Mouse (Mus musculus): Measurements from ENCODE around the gene Gng7. TPM values are rescaled to one million over a fixed set of nuclear protein-coding genes. Genes with fewer than 3 reads are reported as not detected.

Gene Gng7
- polyA plus RNA-seq, 1 experiment: 9.0 TPM

DNA sequence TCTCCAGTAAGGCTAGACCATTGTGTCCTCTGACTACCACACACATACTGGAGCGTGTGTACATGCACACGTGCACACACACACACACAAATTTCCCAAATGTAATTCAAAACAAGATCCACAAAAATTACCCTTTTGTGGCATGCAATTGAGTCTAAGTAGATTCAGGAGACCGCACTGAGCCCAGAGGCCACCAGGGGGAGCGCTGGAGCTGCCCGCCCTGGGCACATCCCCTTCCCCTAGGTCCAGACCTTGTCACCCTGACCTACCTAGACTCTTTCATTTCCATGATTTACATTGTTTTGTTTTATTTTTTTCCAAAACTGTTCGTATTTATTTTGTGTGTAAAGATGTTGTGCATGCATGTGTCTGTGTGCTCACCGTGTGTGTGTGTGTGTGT is 1.9 kb upstream of the Gng7 start:
- H3K27ac ChIP-seq (replicated peaks; ENCODE audit: low read depth, low read length): no peak overlapping the region
- H3K4me1 ChIP-seq (ENCODE audit: control insufficient read depth, insufficient read depth, insufficient read length, low read length): no peaks in the 10 kb centered on the region
- no peak overlapping the region for H3K4me3 ChIP-seq (ENCODE audit: insufficient read depth, low read depth, low read length)

DNA sequence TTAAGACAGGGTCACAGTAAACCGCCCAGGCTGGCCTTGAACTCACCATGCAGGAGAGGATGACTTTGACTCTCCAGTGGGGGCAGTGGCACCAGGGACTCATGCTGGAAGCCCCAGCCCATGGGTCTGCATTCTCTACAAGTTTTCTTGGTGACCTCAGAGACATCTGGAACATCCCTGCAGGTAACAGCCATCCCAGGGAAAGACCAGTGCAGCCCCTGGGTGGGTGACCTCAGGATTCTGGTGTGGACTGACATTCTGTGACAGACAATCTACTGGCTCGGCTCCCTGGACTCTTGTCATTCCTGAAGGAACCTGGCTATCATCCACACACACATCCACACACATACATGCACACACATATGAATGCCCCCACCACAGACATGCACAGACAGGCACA is 921 bp upstream of the Gng7 start:
- H3K4me1 ChIP-seq (ENCODE audit: control insufficient read depth, insufficient read depth, insufficient read length, low read length): no peaks in the 10 kb centered on the region
- H3K4me3 ChIP-seq (ENCODE audit: insufficient read depth, low read depth, low read length): no peak overlapping the region

DNA sequence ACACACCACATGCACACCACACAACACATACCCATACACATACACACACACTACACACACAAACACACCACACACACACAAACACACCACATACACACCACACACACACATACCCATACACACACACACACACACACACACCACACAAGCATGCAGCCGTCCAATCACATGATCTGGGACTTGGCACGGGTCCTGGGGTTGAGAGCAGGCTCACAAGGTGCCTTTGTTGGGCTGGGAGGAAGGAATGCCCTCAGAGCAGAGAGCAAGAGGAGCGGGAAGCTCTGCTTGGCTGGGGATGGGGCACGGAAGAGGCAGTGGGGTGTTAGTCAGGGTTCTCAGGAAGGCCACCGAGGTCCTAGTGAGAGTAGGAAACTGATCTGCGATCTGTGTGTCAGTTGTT is 3.9 kb downstream of the Gng7 start:
- Histone ChIP-seq H3K4me1 (ENCODE audit: control insufficient read depth, insufficient read depth, insufficient read length, low read length) (no peaks in the 10 kb centered on the region), H3K27ac (replicated peaks; ENCODE audit: low read depth, low read length) (no peak overlapping the region)

More for the DNA sequence above, 921 bp upstream of the Gng7 start:
- H3K27ac ChIP-seq (replicated peaks; ENCODE audit: low read depth, low read length): no peak overlapping the region

DNA sequence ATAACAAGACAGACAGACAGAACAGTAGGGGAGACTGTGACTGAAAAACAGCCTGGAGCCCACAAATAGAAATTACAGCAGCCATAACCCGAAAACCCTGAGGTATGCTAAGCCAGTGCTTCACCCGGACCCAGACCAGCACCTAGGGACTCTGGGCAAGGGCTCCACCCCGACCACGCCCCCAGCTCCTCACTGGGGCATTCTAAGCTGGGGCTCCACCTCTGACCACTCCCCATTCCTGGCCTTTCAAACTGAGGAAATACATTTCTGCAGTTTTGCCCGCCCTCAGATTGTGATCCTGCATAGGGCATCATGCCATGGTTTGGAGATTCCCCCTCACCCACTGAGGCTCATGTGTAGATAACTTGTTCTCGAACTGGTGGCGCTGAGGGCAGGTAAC is 7.5 kb downstream of the Gng7 start:
- no peaks in the 10 kb centered on the region for H3K4me1 ChIP-seq (ENCODE audit: control insufficient read depth, insufficient read depth, insufficient read length, low read length)
- H3K27ac ChIP-seq (replicated peaks; ENCODE audit: low read depth, low read length): no peak overlapping the region
- no peak overlapping the region for H3K4me3 ChIP-seq (ENCODE audit: insufficient read depth, low read depth, low read length)

More for the DNA sequence above, 3.9 kb downstream of the Gng7 start:
- H3K4me3 ChIP-seq (ENCODE audit: insufficient read depth, low read depth, low read length): no peak overlapping the region

DNA sequence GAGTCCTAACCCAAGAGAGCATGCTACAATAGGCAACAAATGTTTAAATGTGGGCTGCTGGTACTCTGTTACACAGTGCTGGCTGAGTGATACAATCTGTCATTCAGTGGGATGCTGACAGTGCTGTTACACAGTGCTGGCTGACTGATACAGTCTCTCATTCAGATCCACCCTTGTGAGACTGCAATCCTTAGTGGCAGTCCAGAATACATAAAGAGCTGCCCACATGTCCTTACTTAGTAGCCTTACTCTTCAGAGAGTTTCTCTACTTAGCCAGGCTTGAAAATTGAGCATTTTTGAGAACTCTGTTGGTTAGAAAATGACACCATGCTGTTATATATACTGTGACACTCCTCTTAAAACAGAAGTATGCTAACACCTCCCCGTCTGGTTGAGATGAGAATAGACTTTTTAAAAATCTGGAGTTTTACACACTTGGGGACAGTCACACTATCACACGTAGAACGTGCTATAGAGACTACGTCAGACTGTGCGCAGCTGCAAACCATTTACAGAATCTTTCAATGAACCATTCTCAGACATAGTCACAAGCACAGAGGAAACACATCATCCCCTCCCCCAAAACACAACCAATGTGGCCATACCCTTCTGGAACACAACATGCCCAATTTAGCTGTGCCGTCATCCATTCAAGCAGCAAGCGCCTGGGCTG is 8.6 kb downstream of the Gng7 start:
- Histone ChIP-seq H3K4me1 (ENCODE audit: control insufficient read depth, insufficient read depth, insufficient read length, low read length) (no peaks in the 10 kb centered on the region), H3K4me3 (ENCODE audit: insufficient read depth, low read depth, low read length) (no peak overlapping the region), H3K27ac (replicated peaks; ENCODE audit: low read depth, low read length) (no peak overlapping the region)

DNA sequence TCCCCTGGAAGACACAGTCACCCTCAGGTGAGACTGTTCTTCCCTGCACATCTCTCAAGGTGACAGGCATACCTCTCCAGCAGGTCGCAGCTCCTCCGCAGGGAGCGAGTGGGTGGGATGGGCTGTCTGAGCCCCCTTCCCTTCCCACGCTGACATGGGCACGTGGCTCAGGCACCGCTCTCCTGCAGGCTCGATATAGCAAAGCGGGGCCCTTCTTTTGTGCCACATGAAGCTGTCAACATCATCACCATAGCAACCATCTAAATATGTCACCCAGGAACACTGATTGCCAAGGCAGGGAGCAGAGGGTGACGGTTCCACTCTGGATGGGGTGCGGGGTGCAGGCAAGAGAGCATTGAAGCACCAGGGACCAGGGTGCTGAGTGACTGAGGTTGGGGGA is 13.6 kb downstream of the Gng7 start:
- Histone ChIP-seq H3K4me3 (ENCODE audit: insufficient read depth, low read depth, low read length) (no peak overlapping the region), H3K4me1 (ENCODE audit: control insufficient read depth, insufficient read depth, insufficient read length, low read length) (peaks cover 2% of the 10 kb centered on the region; the same call in 1 of the 2 replicates), H3K27ac (replicated peaks; ENCODE audit: low read depth, low read length) (no peak overlapping the region)

DNA sequence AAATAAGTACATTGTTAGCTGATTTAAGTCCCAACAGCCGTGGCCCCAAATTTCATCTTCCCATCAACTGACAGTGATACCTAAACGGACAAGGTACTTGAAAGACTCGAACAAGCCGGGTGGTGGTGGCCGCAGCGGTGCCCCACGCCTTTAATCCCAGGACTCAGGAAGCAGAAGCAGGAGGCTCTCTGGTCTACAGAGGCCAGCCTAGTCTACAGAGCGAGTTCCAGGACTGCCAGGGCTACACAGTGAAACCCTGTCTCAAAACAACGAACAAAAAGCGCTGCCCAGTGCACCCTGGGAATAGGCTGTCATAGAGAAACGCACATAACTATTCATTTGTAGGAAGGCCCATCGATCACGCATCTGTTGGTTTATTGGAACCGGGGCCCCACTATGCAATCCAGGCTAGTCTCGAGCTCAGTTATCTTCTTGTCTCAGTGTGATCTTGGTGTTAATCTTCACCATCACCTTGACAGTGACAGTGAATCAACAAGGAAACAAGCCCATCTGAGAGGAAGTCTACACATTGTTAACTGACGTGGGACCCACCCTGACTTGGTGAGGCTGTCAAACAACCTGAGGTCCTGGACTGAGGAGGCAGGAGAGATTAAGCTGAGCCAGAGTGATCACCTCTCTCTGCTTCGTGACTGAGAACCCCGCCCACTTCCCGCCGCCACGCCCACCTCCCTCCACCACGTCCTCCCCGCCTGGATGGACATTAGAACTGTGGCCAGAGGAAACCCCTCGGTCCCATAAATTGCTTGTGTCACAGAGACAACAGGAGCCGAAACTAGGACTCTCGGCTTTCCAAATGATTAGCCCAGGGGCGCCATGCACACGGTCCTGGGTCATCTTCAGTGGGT is 14.3 kb downstream of the Gng7 start:
- Histone ChIP-seq H3K4me1 (ENCODE audit: control insufficient read depth, insufficient read depth, insufficient read length, low read length) (peaks cover 2% of the 10 kb centered on the region; the same call in 1 of the 2 replicates), H3K4me3 (ENCODE audit: insufficient read depth, low read depth, low read length) (no peak overlapping the region), H3K27ac (replicated peaks; ENCODE audit: low read depth, low read length) (no peak overlapping the region)

DNA sequence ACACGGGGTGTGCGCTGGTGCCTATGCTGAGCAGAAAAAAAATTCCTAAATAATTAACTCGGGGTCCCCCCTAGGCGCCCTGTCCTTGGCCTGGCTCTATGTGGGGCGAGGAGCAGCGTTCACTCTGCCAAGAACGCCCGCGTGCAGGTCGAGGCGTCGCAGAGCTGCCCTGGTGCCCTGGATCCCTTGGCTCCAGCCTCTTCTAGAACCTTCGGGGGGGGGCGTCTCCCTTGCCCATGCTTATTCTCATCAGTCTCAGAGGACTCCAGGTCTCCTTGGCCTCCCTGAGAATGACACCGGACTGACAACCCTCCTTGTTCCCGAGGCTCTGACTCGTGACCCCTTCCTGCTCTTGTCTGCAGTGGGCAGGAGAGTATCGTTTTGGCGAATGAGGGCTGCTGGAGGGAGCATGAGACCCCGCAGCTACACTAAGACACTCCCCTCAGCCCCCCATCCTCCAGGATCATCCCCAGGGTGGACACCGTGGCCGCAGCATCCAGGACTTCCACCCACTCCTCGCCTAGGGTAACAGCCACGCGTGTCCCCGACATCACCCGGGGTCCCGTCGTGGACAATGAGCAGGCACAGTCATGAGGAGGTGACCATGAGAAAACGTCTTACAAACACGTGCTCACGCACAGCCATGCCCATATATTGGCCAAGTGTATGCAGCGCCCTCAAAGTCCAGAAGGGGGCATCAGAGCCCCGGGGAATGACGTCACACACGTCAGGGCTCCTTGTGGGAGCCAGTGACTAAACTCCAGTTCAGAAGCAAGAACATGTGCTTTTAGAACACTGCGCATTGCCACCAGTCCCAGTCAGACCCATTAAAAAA is 15.2 kb downstream of the Gng7 start:
- Histone ChIP-seq H3K27ac (replicated peaks; ENCODE audit: low read depth, low read length) (no peak overlapping the region), H3K4me1 (ENCODE audit: control insufficient read depth, insufficient read depth, insufficient read length, low read length) (peaks cover 2% of the 10 kb centered on the region; the same call in 1 of the 2 replicates), H3K4me3 (ENCODE audit: insufficient read depth, low read depth, low read length) (no peak overlapping the region)

DNA sequence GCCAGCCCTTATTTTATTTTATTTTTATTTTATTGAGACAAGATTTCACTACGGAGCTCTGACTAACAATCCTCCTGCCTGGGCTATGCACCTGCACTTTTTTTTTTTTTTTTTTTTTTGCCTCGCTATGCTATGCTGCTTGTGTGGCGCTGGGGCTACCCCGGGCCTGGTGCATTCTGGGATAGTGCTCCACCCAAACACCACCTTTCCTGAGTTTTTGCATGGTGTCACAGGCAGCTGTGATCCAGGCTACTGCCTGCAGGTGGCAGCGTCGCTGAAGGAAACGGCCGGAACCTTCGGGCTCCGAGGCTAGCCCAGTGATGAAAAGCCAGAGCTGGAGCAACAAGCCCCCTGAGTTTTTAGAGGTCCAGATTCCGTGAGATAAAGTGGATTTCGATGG is 16.0 kb downstream of the Gng7 start:
- Histone ChIP-seq H3K4me3 (ENCODE audit: insufficient read depth, low read depth, low read length) (no peak overlapping the region), H3K4me1 (ENCODE audit: control insufficient read depth, insufficient read depth, insufficient read length, low read length) (peaks cover 2% of the 10 kb centered on the region; the same call in 1 of the 2 replicates), H3K27ac (replicated peaks; ENCODE audit: low read depth, low read length) (no peak overlapping the region)

DNA sequence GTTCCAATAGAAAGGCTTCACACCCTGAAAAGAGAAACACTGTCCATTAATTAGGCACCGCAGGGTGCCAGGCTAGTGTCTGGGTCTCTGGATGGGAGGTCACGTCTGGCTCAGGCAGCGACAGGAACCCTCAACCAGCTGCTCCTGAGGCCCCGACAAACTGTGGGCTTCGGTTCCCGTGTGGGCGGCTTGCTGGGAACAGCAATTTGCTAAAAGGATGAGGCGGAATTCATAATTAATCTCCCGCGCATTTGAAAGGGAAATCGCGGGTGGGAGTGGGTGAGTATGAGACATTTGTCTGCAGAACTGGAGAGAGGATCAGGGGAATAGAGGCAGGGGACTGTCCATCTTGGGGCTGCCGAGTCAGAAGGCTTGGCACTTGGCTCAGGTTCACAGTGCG is 16.7 kb downstream of the Gng7 start:
- H3K27ac ChIP-seq (replicated peaks; ENCODE audit: low read depth, low read length): no peak overlapping the region
- H3K4me1 ChIP-seq (ENCODE audit: control insufficient read depth, insufficient read depth, insufficient read length, low read length): peaks cover 2% of the 10 kb centered on the region; the same call in 1 of the 2 replicates
- H3K4me3 ChIP-seq (ENCODE audit: insufficient read depth, low read depth, low read length): no peak overlapping the region

DNA sequence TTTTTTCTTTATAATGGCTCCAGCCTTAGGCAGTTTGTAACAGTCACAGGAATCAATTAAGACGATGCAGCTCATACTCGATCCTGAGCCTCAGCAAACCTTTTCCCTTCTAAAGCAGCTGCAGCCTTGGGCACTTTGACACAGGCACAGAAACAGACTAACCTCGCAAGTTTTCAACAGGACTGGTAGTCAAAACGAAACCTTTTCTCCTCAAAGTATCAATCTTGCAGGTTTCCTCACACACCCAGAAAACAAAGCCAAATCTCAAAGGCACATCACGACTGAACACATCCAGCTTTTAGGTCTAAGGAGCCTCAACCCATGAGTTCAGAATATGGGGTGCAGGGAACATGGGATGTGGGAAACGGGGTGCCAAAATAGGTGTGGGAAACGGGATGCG is 17.4 kb downstream of the Gng7 start:
- no peak overlapping the region for H3K27ac ChIP-seq (replicated peaks; ENCODE audit: low read depth, low read length)
- H3K4me3 ChIP-seq (ENCODE audit: insufficient read depth, low read depth, low read length): no peak overlapping the region
- peaks cover 2% of the 10 kb centered on the region; the same call in 1 of the 2 replicates for H3K4me1 ChIP-seq (ENCODE audit: control insufficient read depth, insufficient read depth, insufficient read length, low read length)

DNA sequence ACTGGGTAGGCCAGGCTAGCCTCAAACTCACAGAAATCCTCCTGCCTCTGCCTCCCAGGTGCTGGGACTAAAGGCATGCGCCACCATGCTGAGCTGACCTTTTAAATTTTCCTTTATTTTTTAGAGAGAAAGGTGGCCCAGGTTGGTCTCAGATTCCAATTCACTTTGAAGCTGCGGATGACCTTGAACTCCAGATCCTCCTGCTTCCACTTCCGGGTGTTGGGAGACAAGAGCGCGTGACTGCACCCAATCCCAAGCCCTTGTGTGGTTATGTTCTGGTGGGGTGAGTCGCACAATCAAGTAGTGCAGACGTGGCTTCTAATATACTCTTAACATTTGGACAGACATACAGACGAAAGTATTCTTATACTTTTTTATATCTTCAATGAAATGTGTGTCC is 18.2 kb downstream of the Gng7 start:
- Histone ChIP-seq H3K4me1 (ENCODE audit: control insufficient read depth, insufficient read depth, insufficient read length, low read length) (peaks cover 2% of the 10 kb centered on the region; the same call in 1 of the 2 replicates), H3K27ac (replicated peaks; ENCODE audit: low read depth, low read length) (no peak overlapping the region), H3K4me3 (ENCODE audit: insufficient read depth, low read depth, low read length) (no peak overlapping the region)

DNA sequence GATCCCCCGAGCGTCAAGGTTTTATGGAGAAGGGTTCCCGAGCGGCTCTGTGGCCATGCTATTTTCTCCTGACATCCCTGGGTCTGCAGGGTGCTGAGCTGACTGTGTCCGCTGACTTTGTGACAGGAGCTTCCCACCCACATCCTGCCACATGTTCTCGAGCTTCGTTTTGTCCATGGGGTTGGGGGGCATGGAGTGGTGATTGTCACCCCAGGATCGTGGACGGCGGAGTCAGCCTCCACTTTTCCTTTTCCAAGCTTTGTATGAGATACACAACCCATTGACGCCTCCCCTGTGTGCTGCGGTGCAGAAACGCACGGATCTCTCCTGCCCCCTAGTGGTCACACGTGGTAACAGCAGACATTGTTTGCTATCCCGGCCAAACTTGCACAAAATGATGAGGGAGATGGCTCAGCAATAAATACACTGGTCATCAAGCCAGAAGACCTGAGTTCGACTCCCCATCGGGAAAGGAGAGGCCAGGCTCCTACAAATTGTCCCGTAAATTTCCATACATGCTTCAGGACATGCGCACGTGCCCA is 19.6 kb downstream of the Gng7 start:
- no peak overlapping the region for H3K27ac ChIP-seq (replicated peaks; ENCODE audit: low read depth, low read length)
- H3K4me3 ChIP-seq (ENCODE audit: insufficient read depth, low read depth, low read length): no peak overlapping the region
- H3K4me1 ChIP-seq (ENCODE audit: control insufficient read depth, insufficient read depth, insufficient read length, low read length): peaks cover 2% of the 10 kb centered on the region; the same call in 1 of the 2 replicates

DNA sequence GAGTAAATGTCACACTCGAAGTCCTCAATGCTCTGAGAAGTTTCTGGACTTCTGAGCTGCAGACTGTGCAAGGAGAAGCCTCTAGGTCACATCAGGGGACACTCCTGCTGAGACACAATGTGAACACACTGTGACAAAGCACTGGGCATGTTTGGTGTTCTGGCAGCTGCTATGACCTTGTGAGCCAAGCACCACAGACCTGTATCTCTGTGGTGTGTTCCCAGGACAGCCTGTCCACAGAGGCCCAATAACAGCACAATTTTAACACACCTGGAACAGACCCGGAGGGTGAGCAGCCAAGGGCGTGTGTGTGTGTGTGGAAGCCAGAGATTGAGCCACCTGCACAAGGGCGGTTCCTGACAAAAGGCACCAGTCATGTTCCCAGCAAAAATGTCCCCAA is 20.1 kb downstream of the Gng7 start:
- H3K4me3 ChIP-seq (ENCODE audit: insufficient read depth, low read depth, low read length): no peak overlapping the region
- H3K4me1 ChIP-seq (ENCODE audit: control insufficient read depth, insufficient read depth, insufficient read length, low read length): peaks cover under 1% of the 10 kb centered on the region; the same call in 1 of the 2 replicates
- no peak overlapping the region for H3K27ac ChIP-seq (replicated peaks; ENCODE audit: low read depth, low read length)

DNA sequence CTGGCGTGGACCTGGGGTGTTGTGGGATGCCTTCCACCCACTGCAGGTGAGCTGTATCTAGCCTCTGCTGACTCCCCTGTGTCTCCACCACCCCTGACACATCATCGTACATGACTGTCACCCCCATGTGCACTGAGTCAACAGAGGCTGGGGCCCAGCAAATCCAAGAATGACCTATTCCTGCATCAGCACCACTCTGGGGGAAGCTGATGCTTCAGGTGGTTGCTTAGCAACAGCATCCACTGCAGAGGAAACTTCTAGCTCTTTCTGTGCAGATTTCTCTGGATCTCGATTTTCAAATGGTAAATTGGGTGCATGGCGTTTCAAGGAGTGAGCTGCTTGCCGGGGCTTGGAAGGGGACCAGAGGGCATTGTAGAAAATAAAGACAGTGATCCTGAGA is 21.5 kb downstream of the Gng7 start:
- Histone ChIP-seq H3K27ac (replicated peaks; ENCODE audit: low read depth, low read length) (no peak overlapping the region), H3K4me3 (ENCODE audit: insufficient read depth, low read depth, low read length) (no peak overlapping the region), H3K4me1 (ENCODE audit: control insufficient read depth, insufficient read depth, insufficient read length, low read length) (no peaks in the 10 kb centered on the region)

Data from brown adipose tissue, adult 24 weeks (tissue).